Mouse (Mus musculus): ENCODE results near the gene D1Ertd622e.

DNA sequence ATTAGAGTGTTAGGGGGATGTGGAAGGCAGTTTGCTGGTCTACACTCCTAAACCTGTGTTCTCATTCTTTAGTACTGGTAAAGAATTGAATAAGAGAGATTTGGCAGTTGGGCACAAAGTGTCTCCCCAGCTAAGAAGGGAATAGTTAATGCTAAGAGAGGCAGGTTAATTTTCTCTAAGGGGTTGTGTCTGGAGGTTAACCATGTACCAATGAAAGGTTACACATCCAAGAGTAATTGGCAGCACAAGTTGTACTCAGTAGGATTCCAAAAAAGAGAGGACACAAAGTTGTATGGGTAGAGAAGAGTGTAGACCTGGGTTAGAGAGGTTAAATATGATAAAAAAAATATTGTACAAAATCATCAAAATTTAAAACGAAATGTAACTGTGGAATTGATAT is 58.5 kb downstream of the D1Ertd622e start:
- TF ChIP-seq ZC3H11A (IDR thresholded peaks at IDR 0.05; ENCODE audit: borderline replicate concordance, low read depth, low read length) (no peak), HCFC1 (IDR thresholded peaks at IDR 0.05; ENCODE audit: borderline replicate concordance, insufficient read depth, low read length) (no peak)

Measured in ES-E14 (cell line).